Mouse (Mus musculus) embryo, embryonic 10 days (tissue): Measurements from ENCODE around the gene Tango2.

Experiments
- DNase-seq: peaks from one replicate; pipeline ENCODE4 v3.0.0-alpha.2; 2015; ENCODE audit warnings: low spot score

Gene Tango2

DNA sequence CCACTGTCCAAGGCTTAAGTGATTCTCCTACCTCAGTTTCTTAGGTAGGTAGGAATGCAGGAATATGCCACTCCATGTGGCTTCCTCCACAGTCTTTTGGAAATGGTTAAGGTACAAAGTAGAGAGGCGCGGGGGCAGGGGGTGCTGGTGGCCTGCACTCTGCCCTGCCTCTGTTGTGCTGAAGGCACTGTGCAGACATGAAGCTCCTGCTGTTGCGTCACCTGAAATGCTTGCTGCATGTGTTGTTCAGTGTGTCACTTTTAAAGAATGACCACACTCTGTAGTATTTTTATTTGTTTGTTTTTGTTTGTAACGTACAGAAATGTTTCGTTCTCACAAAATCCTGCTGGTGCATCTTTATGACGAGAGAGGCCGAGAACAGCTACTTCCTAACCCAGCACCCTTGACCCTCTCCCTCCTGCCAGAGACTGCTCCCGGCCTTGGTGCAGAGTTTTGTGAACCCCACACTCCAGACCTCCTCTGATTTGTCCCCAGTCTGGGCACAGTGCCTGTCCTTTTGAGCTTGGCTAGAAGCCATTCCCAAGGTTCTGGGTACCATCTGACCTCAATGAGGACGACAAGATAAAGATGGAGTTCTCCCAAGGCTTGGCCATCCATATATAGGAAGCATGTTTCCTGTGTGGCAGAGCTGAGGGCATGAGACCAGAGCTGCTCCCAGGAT lies 35.3 kb upstream of the Tango2 start:
- DNase-seq = no peak

DNA sequence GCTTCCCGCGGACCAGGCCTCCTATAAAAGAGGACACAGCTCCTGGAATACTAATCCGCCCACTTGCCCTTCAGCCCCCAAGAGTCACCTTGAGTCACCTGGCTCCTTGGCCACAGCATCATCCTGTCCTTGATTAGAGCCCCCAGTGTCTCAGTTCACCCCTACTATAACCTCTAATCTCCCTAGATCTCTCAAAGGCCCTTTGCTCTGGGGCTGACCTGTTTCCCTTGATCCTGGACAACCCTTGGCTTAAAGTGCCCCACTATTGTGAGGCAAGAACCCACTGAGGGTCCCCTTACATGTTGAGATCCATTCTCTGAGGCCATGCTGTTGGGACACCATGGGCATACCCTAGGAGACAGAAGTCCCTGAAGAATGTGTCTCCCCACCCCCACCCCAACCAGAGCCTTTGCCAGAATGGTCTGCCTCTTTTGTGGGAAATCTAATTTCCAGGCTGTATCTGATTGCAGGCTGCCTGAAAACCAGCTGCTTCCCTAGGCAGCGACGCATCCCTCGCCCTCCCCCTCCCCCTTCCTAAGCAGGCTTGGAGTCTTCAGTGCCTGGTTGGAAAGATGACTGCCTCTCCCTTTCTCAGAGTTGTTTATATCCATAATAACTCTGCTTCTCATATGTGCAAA lies 33.8 kb upstream of the Tango2 start:
- DNase-seq = peak; percentile 69

DNA sequence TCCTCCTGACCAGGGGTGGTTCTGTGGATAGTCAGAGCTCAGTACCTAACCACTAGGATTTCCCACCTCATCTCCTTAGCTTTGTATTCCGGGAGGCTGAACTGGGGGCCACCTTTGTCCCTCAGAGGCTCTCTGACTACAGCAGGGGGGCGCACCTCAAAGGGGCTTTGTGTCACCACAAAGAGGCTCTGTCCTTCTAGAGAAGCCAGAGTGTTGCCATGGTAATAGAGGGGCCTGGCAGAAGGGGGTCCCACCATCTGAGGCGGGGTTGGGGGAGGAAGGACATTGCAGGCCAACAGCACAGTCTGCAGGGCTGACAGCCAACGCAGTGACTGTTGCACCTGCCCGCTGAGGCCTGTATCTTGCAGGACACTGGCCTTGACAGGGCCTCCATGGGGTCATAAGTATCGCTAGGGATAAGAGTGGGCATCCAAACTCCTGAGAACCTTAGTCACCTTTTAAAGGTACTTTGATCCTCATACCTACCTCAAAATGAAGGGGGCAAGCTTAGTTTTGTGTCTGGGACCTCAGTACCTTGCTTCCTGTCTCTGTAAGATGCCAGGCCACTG lies 32.7 kb upstream of the Tango2 start:
- DNase-seq = peak; percentile 85

DNA sequence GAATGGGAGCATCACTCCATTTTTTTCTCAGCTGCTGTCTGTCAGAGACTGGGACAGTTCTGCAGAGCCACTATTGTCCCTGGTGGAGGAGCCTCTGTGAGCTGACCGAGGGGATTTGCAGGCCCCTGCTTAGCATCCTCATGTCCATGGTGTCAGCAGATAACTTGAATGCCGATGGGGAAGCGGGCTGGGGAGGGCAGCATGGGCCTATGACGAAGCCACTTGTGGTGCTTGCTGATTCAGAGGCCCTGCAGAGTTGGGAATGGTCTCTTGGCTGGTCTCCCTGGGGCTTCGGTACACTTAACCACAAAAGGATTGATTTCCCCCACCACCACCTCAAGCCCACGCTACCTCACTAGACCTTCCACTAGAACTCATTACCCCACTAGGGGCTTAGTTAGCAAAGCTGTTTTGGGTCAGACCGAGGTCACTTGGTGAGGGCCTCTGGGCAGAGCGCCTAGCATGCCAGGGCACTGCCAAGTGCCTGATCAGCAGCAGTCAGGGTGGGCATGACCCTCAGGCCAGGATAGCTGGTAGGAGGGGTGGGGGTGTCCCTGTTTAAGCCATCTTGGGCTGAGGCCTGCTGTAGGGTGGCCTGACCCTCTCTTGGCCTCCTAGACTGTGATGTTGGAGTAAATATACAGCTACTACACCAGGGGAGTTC lies 31.6 kb upstream of the Tango2 start:
- no peak for DNase-seq

DNA sequence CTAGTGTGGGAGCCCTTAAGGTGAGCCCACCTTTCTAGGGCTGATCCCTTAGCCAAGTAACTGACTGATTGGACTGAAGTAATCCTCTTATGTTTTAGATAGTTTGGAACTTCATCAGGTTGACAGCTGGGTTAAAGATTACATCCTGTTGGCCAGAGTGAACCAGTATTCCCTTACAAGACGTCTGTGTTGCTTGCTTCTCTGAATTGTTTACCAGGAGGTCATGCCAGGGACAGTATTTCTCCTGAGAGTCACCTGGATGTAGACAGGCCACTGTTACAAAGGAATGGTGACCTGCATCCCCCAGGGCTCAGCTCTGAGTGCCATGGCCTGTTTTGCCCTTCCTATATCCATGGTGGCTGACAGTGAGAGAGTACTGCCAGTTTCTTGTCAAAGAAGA lies 30.6 kb upstream of the Tango2 start:
- DNase-seq = no peak

DNA sequence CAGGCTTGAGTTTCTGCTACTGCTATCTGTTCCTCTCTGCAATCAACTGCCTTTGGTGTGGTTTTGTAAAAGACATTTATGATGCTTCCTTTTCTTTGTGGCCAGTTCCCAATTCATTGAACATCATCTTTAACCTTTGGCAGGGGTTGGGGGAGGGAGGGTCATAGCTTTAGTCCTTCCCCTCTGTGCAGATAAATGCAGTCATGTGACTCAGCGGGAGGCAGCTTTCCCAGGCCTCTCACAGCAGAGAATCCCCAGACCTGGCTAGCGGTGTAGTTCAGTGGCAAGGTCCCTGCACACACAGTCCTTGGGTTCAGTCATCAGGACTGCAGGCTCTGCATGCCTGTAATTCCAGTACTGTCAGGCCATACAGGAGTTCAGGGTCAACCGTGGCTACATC lies 29.3 kb upstream of the Tango2 start:
- DNase-seq = peak; percentile 56

DNA sequence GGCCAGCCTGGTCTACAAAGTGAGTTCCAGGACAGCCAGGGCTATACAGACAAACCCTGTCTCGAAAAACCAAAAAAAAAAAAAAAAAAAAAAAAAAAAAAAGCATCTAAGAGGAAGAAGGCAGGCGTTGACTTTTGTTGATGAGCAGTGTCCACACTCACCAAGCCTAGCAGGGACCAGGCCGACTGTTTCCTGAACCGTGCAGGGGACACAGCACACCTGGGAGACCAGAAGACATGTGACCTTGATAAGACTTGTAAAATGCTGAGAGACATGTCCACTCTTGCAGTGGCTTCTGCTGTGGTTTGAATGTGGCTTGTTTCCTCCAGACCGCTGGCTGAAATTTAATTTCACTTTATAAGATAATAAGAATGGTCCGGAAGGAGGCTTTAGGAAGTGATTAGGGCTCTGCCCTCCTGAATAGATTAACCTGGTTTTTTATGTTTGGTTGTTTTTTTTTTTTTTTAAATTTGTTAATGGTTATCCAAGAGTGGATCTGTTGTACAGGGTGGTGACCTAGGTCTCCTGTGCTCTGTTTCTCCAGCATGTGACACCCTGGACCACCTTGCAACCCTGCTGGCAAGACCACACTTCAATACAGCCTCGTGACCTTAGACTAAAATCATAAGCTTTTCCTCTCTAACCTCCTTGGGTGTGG lies 28.5 kb upstream of the Tango2 start:
- no peak for DNase-seq

DNA sequence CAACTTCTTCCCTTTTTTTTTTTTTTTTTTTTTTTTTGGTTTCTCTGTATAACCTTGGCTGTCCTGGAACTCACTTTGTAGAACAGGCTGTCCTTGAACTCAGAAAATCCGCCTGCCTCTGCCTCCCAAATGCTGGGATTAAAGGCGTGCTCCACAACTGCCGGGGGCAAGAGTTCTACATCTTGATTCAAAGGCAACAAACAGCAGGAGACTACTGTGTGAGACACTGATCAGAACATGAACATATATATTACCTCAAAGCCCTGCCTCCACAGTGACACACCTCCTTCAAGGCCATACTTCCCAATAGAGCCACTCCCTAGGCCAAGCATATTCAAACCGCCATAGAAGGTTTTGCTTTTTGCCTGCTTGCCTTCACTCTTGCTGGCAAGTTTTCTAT lies 25.7 kb upstream of the Tango2 start:
- DNase-seq = no peak

DNA sequence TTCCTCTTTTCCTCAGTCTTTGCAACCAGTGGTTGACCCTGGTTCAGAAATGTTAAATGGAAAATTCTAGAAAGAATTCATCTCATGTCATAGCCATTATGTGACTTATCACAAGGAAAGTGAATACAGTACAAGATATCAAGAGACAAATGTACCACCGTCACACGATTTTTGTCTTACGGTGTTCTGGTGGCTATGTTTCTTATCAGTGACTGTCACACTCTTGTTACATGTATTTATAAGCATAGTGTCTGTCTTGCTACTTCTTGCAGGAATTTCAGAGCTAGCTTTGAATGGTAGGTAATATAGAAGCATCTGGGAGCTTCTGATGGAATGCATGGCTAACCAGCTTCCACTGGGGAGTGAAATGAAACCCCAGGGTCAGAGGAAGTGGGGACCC lies 22.3 kb upstream of the Tango2 start:
- no peak for DNase-seq

DNA sequence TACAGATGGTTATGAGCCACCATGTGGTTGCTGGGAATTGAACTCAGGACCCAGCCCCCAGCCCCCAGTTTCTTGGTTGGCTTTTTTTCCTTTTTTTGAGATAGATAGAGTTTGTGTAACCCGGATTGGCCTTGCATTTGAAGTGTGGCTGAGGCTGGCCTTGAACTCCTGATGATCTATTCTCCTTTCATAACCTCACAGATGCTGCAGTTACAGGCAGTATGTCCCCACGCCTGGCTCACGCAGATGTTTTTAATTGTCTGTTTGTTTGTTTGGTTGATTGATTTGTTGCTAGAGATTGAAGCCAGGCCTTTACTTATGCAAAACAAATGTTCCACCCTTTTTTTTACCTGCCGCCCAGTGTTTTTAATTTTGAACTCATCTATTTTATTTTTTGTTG lies 18.9 kb upstream of the Tango2 start:
- no peak for DNase-seq

DNA sequence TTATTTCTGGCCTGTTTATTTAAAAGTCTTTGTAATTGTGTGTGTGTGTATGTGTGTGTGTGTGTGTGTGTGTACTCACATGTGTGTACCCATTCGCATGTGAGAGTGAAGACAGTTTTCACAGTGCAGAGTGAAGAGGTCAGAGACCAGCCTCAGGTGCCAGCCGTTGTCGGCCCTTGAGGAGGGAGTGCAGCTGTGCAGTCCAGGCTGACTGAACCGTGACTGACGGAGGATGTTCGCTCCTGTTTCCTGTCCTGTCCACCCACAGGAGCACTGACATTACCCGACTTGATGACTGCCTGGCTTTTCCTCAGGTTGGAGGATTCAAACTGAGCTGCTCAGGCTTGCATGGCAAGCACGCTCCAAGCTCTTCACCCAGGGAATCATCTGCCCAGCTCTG lies 15.0 kb upstream of the Tango2 start:
- no peak for DNase-seq

DNA sequence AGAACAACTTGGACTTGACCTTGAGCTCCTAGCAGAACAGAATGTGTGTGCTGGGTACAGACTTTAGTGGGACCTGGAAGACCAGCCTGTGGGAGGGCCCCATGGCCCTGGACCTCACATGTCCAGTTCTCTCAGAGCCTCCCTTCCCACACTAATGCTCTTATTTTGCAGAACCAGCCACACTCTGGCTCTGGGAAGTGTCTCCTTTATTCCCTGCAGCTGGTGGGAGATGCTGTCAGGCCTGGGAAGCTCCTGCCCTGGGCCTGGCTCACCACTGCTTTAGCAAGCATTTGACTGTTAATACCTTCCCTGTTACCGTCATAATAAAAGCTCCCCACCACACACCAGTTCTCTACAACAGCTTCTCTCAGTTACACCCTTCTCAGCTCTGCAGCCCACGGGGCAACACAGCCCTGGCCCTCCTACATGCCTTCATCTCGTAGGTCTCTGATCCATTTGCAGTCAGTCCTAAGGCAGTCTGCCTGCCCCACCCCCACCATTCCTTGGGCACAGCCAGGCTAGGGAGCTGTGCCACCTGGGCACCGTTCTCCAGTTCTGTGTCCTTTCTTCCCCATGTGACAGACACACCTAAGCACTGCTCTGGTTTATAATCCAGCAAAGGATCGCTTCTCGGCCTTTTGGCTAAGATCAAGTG lies 12.4 kb upstream of the Tango2 start:
- DNase-seq = no peak

DNA sequence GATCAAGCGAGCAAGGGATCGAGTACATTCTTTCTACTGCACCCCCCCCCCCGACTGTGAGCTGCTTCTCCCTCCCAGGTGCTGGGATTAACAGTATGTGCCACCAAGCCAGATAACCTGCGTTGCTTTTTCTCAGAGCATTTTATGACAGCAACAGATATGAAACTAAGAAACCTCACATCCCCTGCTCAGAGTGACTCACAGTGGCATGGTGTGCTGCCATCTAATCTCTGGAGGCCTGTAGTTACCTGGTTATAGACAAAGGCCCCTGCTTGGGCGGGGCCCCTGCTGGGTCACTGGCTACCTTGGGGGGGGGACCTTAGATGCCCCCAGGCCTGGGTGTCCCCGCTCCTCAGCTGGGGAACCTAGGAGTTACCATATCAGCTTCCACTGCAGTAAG lies 10.1 kb upstream of the Tango2 start:
- no peak for DNase-seq

DNA sequence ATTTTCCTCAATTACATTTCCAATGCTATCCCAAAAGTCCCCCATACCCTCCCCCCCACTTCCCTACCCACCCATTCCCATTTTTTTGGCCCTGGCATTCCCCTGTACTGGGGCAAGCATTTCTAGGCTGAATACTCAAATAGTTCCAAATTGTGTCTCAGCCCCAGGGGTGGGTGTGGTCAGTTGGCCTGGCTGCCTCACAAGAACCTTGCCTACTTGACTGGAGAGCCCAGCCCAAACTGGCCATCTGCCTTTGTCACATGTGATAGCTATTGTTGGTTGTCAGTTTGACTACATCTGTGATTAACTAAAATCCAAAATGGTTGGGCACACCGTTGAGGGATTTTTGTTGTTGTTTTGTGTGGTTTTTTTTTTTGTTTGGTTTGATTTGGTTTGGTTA lies 9.1 kb upstream of the Tango2 start:
- no peak for DNase-seq

DNA sequence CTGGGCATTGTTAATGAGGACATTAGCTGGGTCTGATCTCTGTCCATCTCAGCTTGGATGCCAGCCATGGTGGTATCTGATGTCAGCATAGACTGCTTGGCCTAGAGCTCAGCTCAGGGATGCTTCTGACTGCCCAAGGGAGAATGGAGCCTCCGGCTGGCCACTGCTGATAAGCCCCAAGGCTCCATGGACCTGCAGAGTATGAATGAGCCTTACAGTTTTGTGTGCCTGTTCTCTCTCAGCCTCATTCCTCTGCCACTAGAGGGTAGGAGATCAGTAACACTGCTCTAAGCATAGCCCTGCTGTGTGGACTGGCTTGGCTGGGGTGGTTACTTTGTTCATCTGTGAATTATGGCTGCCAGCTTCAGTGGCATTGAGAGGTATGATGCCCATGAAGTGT lies 5.2 kb upstream of the Tango2 start:
- DNase-seq = no peak

DNA sequence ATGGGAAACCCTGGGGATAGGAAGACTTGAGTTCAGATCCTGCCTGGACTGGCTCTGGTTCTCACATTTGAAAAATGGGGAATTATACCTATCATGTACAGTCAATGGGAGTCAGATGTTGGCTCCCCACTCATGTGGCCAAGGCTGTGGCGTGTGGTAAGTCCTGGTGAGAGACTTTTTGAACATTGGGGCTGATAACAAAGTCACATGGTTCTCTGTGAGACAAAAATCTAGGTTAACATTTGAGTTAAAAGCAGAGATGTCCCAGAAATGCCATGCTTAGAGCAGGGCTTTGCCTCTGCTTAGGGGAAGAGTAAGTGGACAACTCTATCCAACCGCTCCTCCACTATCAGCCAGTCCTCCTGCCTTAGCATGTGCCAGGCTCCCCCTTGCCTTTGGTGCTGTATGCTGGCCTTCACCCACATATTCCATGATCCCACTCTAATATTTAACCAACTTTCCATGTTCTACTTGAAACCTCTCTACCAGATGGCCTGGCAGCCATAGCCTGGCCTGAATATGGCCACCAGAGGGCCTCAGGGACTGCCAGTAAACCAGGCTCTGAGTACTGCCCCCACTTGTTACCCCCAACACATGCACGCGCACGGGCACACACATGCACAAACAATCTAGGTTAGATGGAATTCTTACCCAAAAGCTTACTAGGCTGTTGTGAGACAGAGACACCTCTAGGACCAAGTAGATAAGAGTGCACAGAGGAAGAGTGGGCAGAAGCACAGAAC lies 3.6 kb upstream of the Tango2 start:
- peak; percentile 49 for DNase-seq

DNA sequence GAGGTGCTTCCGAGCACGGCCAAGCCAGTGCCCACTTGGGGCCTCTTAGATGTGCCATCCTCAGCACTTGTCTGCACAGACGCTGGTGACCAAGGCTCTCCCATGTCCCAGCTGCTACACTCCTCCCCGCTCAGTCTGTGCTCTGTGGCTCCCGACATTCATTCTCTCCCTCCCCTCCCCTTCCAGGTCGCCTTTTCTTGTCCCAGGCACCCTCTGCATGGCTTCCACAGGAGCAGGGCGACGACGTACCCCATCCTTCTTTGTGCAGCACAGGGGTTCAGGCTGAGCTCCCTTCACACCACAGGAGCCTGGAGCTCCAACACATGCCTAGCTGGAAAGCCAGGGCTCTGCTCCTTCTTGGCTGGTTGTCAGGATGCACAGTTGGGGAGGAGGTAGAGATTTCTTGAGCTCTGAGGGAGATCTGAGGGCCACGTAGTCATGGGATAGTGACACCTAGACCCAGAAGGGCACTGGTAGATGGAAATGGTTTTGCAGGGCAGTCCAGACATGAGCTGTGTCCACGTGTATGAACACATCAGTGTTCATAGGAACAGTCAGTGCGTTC lies 1.9 kb upstream of the Tango2 start:
- DNase-seq = no peak

DNA sequence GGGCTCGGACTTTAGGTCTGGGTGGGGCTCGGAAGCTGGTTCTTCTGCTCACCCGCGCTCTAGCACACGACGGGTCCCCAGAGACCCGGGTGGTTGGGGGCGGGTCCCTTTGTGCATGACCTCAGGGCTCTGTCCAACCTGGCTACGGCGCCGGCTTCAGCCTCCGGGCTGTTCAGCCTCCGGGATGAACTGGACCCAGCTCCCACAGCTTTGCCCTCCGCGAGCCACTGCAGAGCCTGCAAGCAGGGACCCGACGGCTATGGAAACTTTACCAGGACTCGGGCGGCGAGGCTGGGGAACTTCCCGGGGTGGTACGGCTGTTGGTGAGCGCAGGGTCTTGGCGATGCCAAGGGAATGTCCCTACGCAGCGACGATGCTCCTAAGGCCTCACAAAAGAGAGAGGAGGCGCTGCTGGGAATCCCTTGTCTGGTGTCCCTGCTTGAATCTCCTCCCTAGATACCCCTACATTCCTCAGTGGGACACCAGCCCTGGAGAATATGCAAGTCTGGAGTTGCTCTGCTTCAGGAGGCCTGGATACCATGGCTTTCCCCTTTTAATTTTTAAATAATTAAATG lies 785 bp upstream of the Tango2 start:
- DNase-seq = peak; percentile 28

DNA sequence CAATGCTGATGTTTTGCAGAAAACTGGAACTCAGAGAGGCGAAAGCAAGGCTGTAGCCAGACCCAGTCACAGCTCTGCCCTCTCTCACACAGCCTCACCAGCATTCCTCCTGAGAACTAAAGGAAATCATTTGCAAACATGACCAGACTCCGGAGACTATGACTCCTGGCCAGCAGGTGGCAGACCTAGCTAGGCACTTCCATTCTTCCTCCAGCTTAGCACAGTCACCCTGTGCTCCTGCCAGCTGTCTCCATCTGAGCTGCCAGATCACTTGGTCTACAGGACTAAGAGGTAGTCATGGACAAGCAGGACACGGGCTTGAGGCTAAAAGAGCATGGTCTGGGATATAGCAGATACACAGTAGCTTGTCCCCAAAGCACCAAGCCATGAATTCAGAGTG lies 2.7 kb downstream of the Tango2 start:
- DNase-seq = peak; percentile 93

DNA sequence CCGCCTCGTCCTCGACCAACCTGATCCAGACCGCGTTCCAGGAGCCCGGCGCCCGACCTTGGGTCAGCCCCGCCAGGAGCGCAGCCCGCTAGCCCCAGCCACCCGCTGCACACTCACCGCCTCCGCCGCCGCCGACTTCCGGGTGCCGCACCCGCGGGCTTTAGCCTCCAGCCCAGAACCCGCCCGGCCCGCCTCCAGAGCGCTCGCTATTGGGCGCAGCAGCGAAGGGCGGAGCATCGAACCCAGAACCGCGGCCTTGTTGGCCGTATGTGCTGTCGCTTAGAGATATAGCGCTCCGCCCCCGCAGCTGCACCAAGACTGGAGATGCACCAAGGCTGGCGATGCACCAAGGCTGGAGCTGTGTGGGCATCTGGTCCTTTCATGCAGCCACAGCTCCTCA lies 4.1 kb downstream of the Tango2 start:
- DNase-seq = peak; percentile 96
